Mouse (Mus musculus) cerebellum, postnatal 25 days (tissue): Measurements from ENCODE around the gene Camsap1.

ENCODE experiments used
- DNase-seq, 2 experiments: peaks; one replicate each; pipeline ENCODE4 v3.0.0; 2021; ENCODE audit warnings: mixed read lengths in 2 of 2

Gene Camsap1

GRCm38 (mm10) chr2:25977587-25978239 lies 5.4 kb downstream of the Camsap1 start:
- DNase-seq, result no peak

GRCm38 (mm10) chr2:25975141-25975770 lies 7.8 kb downstream of the Camsap1 start:
- DNase-seq, result no peak

- peak; percentile 77 to 90 for DNase-seq
Observed at GRCm38 (mm10) chr2:25970426-25970825, 12.7 kb downstream of the Camsap1 start.

GRCm38 (mm10) chr2:25969319-25969718 lies 13.8 kb downstream of the Camsap1 start:
- DNase-seq, result no peak

GRCm38 (mm10) chr2:25949291-25949690 lies 33.8 kb downstream of the Camsap1 start:
- DNase-seq, result no peak

GRCm38 (mm10) chr2:25947950-25948349 lies 35.1 kb downstream of the Camsap1 start:
- peak in 1 of 2 experiments; percentile 21 for DNase-seq

GRCm38 (mm10) chr2:25943822-25944221 lies 39.3 kb downstream of the Camsap1 start:
- no peak for DNase-seq

- no peak for DNase-seq
Observed at GRCm38 (mm10) chr2:25940503-25940902, 42.6 kb downstream of the Camsap1 start.

- DNase-seq, result peak in 1 of 2 experiments; percentile 68
Observed at GRCm38 (mm10) chr2:25931249-25931859, 51.7 kb downstream of the Camsap1 start.

- DNase-seq, result no peak
Observed at GRCm38 (mm10) chr2:25927821-25928220, 55.3 kb downstream of the Camsap1 start.

- DNase-seq, result no peak
Observed at GRCm38 (mm10) chr2:25924934-25925333, 58.1 kb downstream of the Camsap1 start.

GRCm38 (mm10) chr2:25923799-25924198 lies 59.3 kb downstream of the Camsap1 start:
- peak in 1 of 2 experiments; percentile 17 for DNase-seq

- peak; percentile 49 to 64 for DNase-seq
Observed at GRCm38 (mm10) chr2:25919972-25920371, 63.1 kb downstream of the Camsap1 start.

GRCm38 (mm10) chr2:25918408-25918807 lies 64.7 kb downstream of the Camsap1 start:
- DNase-seq, result no peak

GRCm38 (mm10) chr2:25914821-25915220 lies 68.3 kb downstream of the Camsap1 start:
- DNase-seq, result no peak

GRCm38 (mm10) chr2:25914201-25914600 lies 68.9 kb downstream of the Camsap1 start:
- peak in 1 of 2 experiments; percentile 43 for DNase-seq

- DNase-seq, result peak in 1 of 2 experiments; percentile 61
Observed at GRCm38 (mm10) chr2:25913247-25913646, 69.8 kb downstream of the Camsap1 start.

- peak in 1 of 2 experiments; percentile 54 for DNase-seq
Observed at GRCm38 (mm10) chr2:25909872-25910271, 73.2 kb downstream of the Camsap1 start.

- no peak for DNase-seq
Observed at GRCm38 (mm10) chr2:25898970-25899369, 84.1 kb downstream of the Camsap1 start.

- peak; percentile 71 to 80 for DNase-seq
Observed at GRCm38 (mm10) chr2:25892440-25892839, 90.6 kb downstream of the Camsap1 start.

GRCm38 (mm10) chr2:25888144-25888543 lies 94.9 kb downstream of the Camsap1 start:
- DNase-seq, result peak in 1 of 2 experiments; percentile 54

GRCm38 (mm10) chr2:25887226-25887625 lies 95.9 kb downstream of the Camsap1 start:
- no peak for DNase-seq

- DNase-seq, result peak in 1 of 2 experiments; percentile 51
Observed at GRCm38 (mm10) chr2:25884756-25885155, 98.3 kb downstream of the Camsap1 start.

GRCm38 (mm10) chr2:25882276-25882675 lies 100.8 kb downstream of the Camsap1 start:
- no peak for DNase-seq
